Mouse (Mus musculus) cortical plate, adult 2 months (tissue): ENCODE data around the gene 4933406M09Rik.

ENCODE experiments used
- CTCF ChIP-seq: fragments of 200-500 bp; IDR thresholded peaks from 2 replicates; pipeline ENCODE4 v1.5.1; 2011; ENCODE audit warnings: mild to moderate bottlenecking, control low read depth, low read length; ENCODE audit not compliant: insufficient read depth; ENCODE audit errors: extremely low read depth
- POLR2A ChIP-seq: fragments of 200-500 bp; IDR thresholded peaks from 2 replicates; pipeline ENCODE4 v1.6.1; 2011; ENCODE audit warnings: mild to moderate bottlenecking, low read length, control low read depth; ENCODE audit not compliant: insufficient read depth; ENCODE audit errors: extremely low read depth

DNA sequence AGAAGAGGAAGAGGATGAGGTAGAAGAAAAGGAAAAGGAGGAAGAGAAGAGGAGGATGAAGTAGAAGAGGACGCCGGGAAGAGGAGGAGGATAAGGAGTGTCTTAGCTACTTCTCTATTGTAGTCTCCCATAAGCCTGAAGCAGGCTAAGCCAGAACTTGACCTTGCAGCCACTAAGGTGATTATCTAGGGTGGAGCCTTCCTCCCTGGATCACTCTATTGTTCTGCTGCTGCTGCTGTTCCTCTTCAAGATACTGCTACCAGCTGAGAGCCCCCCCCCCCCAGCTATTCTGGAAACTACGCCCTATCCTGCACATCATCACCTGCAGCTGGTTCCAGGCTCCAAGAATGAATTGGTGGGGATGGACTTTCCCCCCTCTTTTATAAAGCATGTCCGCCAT lies 1.2 kb upstream of the 4933406M09Rik start:
- TF ChIP-seq POLR2A (no peak), CTCF (no peak)
